Mouse (Mus musculus) right cerebral cortex, postnatal 10 days (tissue): Measurements from ENCODE around the gene H2-Ke6.
"Not testable (repeated sequence)": the region's sequence is repeated elsewhere in the genome, so short reads cannot be mapped to it uniquely, and the experiment has no call there.

Experiments used
- DNase-seq, 2 experiments: peaks; one replicate each; pipeline ENCODE4 v3.0.0; 2021; ENCODE audit warnings: low spot score in 2 of 2

Gene H2-Ke6

DNA sequence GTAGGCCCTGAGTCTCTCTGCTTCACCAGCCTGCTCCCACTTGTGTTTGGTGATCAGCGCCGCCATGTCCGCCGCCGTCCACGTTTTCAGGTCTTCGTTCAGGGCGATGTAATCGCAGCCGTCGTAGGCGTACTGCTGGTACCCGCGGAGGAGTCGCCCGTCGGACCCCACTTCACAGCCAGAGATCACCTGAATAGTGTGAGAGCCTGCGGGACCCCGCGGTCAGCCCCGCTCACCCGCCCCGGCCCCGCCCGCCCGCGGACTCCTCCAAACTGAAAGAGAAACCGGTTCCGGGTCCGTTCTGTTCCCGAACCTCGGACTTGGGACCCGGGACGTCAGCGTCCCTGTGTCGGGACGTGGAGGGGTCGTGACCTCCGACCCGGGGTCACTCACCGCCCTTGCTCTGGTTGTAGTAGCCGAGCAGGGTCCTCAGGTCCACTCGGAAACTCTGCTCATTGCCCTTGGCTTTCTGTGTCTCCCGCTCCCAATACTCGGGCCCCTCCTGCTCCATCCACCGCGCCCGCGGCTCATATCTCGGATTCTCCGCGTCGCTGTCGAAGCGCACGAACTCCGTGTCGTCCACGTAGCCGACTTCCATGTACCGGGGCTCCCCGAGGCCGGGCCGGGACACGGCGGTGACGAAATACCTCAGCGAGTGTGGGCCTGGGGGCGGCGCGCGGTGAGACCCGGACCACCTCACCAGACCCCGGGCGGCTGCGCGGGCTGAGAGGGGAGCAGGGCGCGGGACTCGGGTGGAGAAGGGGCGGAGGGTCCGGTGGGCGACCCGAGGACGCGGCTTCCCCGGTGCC, 28.3 kb downstream of the H2-Ke6 start:
- peak in 1 of 2 experiments; percentile 46 for DNase-seq

DNA sequence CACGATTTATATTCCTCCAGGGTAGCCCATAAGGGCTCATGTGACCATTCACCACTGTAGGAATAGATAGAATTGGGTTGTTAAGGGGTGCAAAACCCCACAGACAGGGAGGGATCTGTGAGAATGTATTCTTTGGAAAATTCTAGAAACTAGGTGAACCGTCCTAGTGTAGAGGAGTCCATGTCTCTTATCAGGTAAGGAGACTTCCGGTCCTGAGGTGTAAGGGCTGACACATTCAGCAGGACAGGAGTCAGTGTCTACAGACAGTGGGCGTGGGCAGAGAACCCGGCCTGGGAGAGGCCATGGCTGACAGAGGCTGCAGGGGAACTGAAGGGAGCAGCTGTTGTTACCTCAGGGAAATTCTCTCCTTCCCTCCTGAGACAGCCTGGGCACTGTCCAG, 29.2 kb downstream of the H2-Ke6 start:
- DNase-seq: not testable (repeated sequence)

DNA sequence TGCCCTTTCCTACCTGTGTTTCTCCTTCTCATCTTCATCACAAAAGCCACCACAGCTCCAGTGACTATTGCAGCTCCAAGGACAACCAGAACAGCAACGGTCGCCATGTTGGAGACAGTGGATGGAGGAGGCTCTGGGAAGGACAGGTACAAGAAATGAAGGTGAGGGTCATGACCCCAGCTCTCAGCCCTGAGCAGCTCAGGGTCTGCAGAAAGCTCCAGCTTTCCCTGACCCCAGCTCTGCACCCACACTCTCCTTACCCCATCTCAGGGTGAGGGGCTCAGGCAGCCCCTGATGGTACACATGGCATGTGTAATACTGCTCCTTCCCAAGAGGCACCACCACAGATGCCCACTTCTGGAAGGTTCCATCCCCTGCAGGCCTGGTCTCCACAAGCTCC, 30.8 kb downstream of the H2-Ke6 start:
- DNase-seq: not testable (repeated sequence)

DNA sequence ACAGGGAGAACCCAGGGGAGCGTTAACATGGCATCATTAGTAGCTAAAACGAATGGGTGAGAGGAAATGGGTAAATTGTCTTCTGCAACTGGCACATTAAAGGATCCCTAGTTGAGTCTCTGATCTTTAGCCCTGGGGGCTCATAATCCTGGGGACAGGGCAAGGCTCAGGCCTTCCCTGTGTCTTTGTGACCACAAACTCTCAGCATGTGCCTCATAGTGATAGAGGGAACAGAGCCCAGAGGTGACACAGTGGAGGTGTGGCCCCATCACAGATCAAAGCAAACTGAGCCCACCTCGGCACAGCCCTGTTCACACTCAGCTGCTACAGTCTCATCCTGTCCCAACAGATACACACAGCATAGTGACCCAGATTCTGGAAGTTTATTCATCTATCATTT, 32.2 kb downstream of the H2-Ke6 start:
- no peak for DNase-seq

DNA sequence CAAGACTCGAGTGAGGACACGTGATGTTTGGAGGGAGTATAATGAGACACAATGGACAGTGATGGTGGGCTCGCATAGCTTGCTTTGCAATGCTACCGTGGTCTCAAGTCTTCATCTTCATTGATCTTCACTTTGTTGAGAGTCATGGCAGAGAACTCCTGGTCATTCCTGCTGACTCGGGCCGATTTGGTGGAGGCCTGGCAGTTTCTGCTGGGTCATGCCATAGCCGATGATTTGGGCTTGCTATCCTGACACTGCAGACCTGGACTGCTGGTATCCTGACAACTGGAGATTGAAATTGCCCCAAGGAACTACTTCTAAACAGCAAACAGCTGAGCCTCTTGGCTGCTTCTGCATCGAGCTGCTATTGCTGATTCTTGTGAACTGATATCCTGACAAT, 32.9 kb downstream of the H2-Ke6 start:
- no peak for DNase-seq

DNA sequence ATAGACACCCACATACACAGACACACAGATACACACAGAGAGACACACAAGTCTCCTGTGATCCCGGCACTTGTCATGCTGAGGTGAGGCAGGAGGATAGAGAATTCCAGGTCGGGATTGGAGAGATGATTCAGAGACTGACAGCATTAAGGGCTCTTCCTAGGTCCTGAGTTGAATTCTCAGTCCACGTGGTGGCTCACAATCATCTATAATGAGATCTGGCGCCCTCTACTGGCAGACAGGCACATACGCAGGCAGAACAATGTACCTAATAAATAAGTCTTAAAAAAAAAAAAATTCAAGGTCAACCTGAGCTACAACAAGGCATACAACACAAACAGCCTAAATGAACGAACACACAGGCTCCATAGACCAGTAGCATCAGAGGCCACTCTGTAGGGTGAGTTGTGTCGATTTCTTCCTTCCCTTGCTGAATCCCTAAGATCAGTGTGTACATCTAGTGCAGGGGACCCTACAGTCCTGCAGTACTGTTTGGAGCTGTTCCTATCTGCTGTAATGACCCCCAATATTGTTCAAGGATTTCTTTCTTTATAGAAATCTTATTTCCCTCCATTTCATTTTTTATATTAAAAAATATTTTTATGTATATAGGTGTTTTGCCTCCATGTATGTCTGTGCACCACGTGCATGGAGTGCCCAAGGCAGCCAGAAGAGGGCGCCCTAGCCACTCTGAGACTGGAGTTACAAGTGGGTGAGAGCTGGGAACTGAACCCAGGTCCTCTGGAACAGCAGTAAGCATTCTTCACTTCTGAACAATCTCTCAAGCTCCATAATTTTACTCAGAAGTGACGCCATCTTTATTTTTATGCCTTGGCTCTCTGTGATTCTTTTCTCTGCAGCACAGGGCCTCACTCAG, 35.8 kb downstream of the H2-Ke6 start:
- peak in 1 of 2 experiments; percentile 47 for DNase-seq

DNA sequence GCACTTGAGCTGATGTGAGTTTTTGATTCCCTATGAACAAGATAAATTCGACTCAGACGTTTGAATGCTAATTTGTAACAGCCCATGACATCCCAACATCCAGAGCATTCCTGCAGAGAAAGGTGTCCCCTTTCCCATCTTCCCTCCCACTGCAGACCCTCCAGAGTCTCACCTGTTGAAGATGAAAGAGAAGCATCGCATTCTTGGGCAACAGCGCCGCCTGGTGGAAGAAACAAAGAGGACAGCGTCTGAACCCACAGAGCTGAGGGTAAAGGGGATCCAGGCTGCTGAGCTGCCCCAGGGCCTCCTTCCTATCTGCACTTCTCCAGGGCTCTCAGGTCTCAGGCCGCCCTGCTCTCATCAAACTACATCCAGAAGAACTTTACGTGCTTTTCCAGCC, 45.7 kb downstream of the H2-Ke6 start:
- DNase-seq: not testable (repeated sequence)

DNA sequence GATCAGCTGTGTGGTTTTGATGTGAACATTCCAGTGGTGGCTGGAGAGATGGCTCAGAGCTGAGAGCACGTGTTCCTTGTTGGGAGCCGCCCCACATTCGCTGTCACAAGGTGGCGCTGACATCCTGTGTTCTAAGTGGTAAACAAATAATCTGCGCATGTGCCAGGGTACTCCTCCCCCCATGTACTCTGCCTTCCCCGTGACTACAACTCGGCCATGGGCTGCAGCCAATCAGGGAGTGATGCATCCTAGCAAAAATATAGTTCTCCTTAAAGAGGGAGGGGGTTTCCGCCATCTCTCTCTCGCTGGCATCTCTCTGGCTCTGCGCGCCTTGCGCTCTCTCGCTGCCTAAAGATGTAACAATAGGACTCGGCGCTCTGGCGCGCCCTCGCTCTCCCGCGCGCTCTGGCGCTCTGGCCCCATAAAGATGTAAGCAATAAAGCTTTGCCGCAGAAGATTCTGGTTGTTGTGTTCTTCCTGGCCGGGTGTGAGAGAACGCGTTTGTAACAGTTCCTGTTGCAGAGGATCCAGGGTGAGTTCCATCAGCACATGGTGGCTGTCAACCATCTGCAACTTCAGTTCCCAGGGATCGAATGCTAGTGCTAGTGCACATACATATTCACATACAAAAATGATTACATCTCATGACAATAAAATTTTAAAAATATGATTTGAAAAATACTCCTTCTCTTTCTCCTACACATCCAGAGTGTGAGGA, 46.5 kb downstream of the H2-Ke6 start:
- peak; percentile 92 to 94 for DNase-seq

DNA sequence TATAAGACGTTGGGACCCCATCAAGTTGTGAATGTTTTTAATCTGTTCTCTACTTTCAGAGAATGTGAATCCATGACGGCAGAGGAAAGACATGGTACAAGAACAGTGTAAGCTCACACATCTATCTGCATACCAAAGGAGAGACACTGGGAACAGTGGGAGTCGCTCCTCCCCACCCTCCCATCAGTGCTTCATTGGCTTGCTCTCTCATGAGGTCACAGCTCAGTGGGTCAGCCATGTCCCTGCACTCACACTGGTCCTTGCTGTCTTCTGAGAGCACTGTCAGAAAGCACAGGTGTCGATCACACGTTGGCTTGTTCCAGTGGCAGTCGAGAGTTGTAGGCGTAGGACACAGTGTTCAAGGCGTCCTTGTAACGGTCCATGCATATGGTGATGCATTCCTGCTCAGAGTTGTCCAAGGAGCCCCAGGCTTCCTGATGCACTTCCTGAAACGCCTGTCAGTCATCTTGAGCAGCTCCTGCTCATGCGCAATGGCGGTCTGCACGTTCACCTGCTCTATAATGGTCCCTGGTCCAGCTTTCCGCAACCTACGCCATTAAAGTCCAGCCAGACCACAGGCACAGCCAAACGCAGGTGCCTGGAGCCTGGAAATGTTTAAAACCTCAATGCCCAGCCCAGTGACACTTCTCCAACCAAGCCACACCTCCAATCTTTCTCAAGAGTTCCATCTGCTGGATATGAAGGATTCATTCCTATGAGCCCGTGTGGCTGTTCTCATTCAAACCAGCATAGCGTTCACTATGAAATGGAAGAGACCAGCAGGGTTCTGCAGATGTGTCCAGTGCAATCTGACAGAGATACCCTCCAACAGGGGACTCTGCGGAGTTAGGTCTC, 47.5 kb downstream of the H2-Ke6 start:
- DNase-seq: no peak

DNA sequence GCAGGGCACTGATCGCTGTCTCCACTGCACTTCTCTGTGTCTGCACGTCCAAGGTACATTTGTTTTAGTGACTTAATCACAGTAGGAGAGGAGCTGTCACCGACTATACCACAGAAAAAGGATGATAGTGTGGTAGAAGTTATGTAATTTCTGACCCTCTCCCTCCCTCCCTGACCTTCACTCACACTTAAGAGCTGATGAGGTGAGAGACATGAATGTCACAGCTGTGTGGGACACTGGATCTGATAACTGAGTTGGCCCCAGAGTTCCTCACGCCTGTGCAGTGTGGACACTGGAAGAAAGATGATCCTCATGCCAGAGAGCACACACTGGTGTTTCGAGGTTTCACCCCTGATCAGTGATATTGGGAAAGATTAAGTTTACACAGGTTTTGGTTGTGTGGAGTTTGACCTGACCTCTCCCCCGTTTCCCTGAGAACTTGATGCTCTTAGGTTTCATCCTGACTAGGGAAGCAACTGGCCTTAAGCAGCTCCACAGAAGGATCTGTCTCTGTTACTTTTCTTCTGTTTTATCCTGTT, 48.3 kb downstream of the H2-Ke6 start:
- DNase-seq: no peak

DNA sequence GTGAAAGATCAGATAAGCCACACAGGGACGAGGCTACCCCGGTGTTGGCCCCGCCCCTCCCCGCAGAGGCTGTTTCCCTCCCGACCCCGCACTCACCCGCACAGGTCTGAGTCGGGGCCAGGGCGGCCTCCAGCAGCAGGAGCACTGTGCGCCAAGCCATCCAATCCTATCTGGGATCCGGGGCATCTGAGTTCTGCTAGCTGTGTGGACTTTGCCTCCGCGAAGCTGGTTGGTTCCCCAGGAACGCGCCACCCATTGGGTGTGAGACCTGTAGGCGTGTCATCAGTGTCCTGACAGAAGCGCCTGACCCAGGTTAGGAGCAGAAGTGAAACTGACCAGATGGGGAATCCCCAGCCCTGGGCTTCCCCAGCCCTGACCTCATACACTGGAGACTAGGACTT, 49.2 kb downstream of the H2-Ke6 start:
- DNase-seq: peak in 1 of 2 experiments; percentile 63

DNA sequence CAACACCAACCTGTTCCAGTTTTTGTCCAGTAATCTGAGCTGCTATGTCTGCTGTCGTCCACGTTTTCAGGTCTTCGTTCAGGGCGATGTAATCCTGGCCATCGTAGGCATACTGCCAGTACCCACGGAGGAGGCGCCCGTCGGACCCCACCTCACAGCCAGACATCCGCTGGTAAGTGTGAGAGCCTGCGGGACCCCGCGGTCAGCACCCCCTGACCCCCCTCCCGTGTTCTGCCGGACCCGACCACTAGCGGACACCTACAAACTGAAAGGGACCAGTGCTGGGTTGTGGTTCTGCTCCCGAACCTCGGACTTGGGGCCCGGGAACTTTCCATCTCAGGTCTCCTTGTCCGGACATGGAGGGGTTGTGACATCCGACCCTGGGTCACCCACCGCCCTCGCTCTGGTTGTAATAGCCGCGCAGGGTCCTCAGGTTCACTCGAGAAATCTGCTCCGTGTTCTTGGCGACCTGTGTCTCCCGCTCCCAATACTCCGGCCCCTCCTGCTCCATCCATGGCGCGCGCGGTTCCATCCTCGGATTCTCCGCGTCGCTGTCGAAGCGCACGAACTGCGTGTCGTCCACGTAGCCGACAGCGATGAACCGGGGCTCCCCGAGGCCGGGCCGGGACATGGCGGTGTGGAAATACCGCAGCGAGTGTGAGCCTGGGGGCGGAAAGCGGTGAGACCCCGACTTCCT, 49.9 kb downstream of the H2-Ke6 start:
- no peak for DNase-seq
